ENCODE assay signal across 9 mouse cellular contexts in genomic region chr17:83957661-83958540, GRCm38 (mm10).
DNase-seq lines count a peak whose midpoint lies in the region; ATAC-seq and TF ChIP-seq lines count a peak whose summit lies in the region.
"Had no signal": no experiment of that assay in that cellular context is flagged by ENCODE, and none has a peak within 500 bp of the region (broad histone marks: within the 10 kb centered on the region; RNA-seq: fewer than 3 reads in every experiment).

No protein-coding gene starts in this region.

- ATAC-seq in forebrain, embryonic 12.5 days (ENCODE audit: low FRiP score) = no peak
- no peak for ATAC-seq in forebrain, postnatal 0 days
- no peak for ATAC-seq in lung, embryonic 15.5 days (ENCODE audit: borderline replicate concordance, extremely low read depth, low FRiP score, low TSS enrichment)
- no peak for ATAC-seq in intestine, embryonic 16.5 days
- no peak for ATAC-seq in liver, embryonic 16.5 days (ENCODE audit: low read depth)

- no peak for DNase-seq in forebrain, postnatal 0 days
- no peak for DNase-seq in lung, postnatal 14 days
- no peak for DNase-seq in right cerebral cortex, adult 2 months (ENCODE audit: low spot score in 2 of 2)
- no peak for DNase-seq in thymus, adult 2 months
- DNase-seq: lung, postnatal 36 days had no signal

- no peaks in the 10 kb centered on the region for H3K36me3 ChIP-seq in forebrain, embryonic 12.5 days (replicated peaks)
- no peaks in the 10 kb centered on the region for H3K36me3 ChIP-seq in forebrain, postnatal 0 days (ENCODE audit: insufficient read depth)
- no peaks in the 10 kb centered on the region for H3K36me3 ChIP-seq in lung, embryonic 15.5 days
- H3K36me3 ChIP-seq in intestine, embryonic 16.5 days (ENCODE audit: control insufficient read depth, insufficient read depth, low read length) = no peaks in the 10 kb centered on the region
- no peaks in the 10 kb centered on the region for H3K36me3 ChIP-seq in liver, embryonic 16.5 days (ENCODE audit: control insufficient read depth, insufficient read depth)
- no peaks in the 10 kb centered on the region for H3K36me3 ChIP-seq in thymus, adult 2 months (ENCODE audit: control insufficient read depth, insufficient read depth, low read length)

- peaks cover 43% of the 10 kb centered on the region; the same call in 1 of the 2 replicates for H3K27me3 ChIP-seq in forebrain, embryonic 12.5 days
- H3K27me3 ChIP-seq in forebrain, postnatal 0 days (ENCODE audit: insufficient read depth, low read length) = no peaks in the 10 kb centered on the region
- H3K27me3 ChIP-seq in lung, embryonic 15.5 days = no peaks in the 10 kb centered on the region
- H3K27me3 ChIP-seq in intestine, embryonic 16.5 days (replicated peaks; ENCODE audit: control insufficient read depth, insufficient read depth, low read length) = no peaks in the 10 kb centered on the region
- H3K27me3 ChIP-seq in liver, embryonic 16.5 days (ENCODE audit: control insufficient read depth, insufficient read depth, low read depth, low read length) = no peaks in the 10 kb centered on the region
- no peaks in the 10 kb centered on the region for H3K27me3 ChIP-seq in thymus, adult 2 months (ENCODE audit: control insufficient read depth, insufficient read depth, low read length)

- 77% methylated on average over 10 of the region's 12 CpGs for WGBS in forebrain, embryonic 12.5 days
- 73% methylated on average over 10 of the region's 12 CpGs for WGBS in forebrain, postnatal 0 days
- WGBS in lung, embryonic 15.5 days = 54% methylated on average over 10 of the region's 12 CpGs
- WGBS in intestine, embryonic 16.5 days = 44% methylated on average over 12 of the region's 12 CpGs
- 34% methylated on average over 12 of the region's 12 CpGs for WGBS in liver, embryonic 16.5 days (ENCODE audit: insufficient replicate concordance)
- 90% methylated on average over 12 of the region's 12 CpGs for WGBS in thymus, adult 2 months

- peaks cover 65% of the 10 kb centered on the region for H3K4me1 ChIP-seq in forebrain, embryonic 12.5 days
- peaks cover 8% of the 10 kb centered on the region for H3K4me1 ChIP-seq in forebrain, postnatal 0 days (ENCODE audit: insufficient read depth)
- H3K4me1 ChIP-seq in lung, embryonic 15.5 days = peaks cover 91% of the 10 kb centered on the region
- peaks cover 94% of the 10 kb centered on the region for H3K4me1 ChIP-seq in intestine, embryonic 16.5 days (ENCODE audit: control insufficient read depth, insufficient read depth, low read length)
- peaks cover 70% of the 10 kb centered on the region for H3K4me1 ChIP-seq in liver, embryonic 16.5 days (ENCODE audit: control insufficient read depth, low read depth, low read length)
- H3K4me1 ChIP-seq in thymus, adult 2 months (replicated peaks; ENCODE audit: control insufficient read depth, insufficient read depth, low read length) = peaks cover 23% of the 10 kb centered on the region

- TF ChIP-seq CTCF in forebrain, postnatal 0 days (IDR thresholded peaks at IDR 0.05; ENCODE audit: low read depth) = no peak
- TF ChIP-seq CTCF in thymus, adult 2 months (IDR thresholded peaks at IDR 0.05; ENCODE audit: borderline replicate concordance, control insufficient read depth, extremely low read depth, insufficient read depth, low read length, poor library complexity) = no peak

- no peaks in the 10 kb centered on the region for H3K9me3 ChIP-seq in forebrain, embryonic 12.5 days
- no peaks in the 10 kb centered on the region for H3K9me3 ChIP-seq in forebrain, postnatal 0 days (ENCODE audit: low read length)
- no peaks in the 10 kb centered on the region for H3K9me3 ChIP-seq in lung, embryonic 15.5 days
- H3K9me3 ChIP-seq in intestine, embryonic 16.5 days (ENCODE audit: control insufficient read depth, low read length) = no peaks in the 10 kb centered on the region
- no peaks in the 10 kb centered on the region for H3K9me3 ChIP-seq in liver, embryonic 16.5 days (replicated peaks; ENCODE audit: control insufficient read depth, low read length)

- TF ChIP-seq POLR2A in thymus, adult 2 months (IDR thresholded peaks at IDR 0.05; ENCODE audit: control insufficient read depth, extremely low read depth, insufficient read depth, low read length, poor library complexity) = no peak

- H3K27ac ChIP-seq in forebrain, embryonic 12.5 days = 0 out of 2 replicates have a peak overlapping the region, but pooled peaks have one; percentile 31
- no peak overlapping the region for H3K27ac ChIP-seq in forebrain, postnatal 0 days (ENCODE audit: low read depth, low read length)
- peak overlapping the region; percentile 73 for H3K27ac ChIP-seq in lung, embryonic 15.5 days
- peak overlapping the region; percentile 79 for H3K27ac ChIP-seq in intestine, embryonic 16.5 days (ENCODE audit: low read length)
- peak overlapping the region; percentile 58 for H3K27ac ChIP-seq in liver, embryonic 16.5 days (ENCODE audit: low read length)
- no peak overlapping the region for H3K27ac ChIP-seq in thymus, adult 2 months (ENCODE audit: control insufficient read depth, insufficient read depth, low read length)

- H3K4me3 ChIP-seq in forebrain, embryonic 12.5 days (replicated peaks) = no peak overlapping the region
- H3K4me3 ChIP-seq in forebrain, postnatal 0 days (ENCODE audit: low read depth, low read length) = no peak overlapping the region
- H3K4me3 ChIP-seq in lung, embryonic 15.5 days = no peak overlapping the region
- no peak overlapping the region for H3K4me3 ChIP-seq in intestine, embryonic 16.5 days (ENCODE audit: low read length)
- H3K4me3 ChIP-seq in liver, embryonic 16.5 days (ENCODE audit: low read depth, low read length) = no peak overlapping the region
- no peak overlapping the region for H3K4me3 ChIP-seq in thymus, adult 2 months (ENCODE audit: control insufficient read depth, insufficient read depth, low read length)

- no peak overlapping the region for H3K9ac ChIP-seq in forebrain, embryonic 12.5 days
- no peak overlapping the region for H3K9ac ChIP-seq in forebrain, postnatal 0 days
- H3K9ac ChIP-seq in lung, embryonic 15.5 days = no peak overlapping the region; the same call in 1 of the 2 replicates
- 0 out of 2 replicates have a peak overlapping the region, but pooled peaks have one; percentile 20 for H3K9ac ChIP-seq in intestine, embryonic 16.5 days (ENCODE audit: low read depth, low read length)
- H3K9ac ChIP-seq in liver, embryonic 16.5 days (ENCODE audit: low read depth, low read length) = no peak overlapping the region

- H3K4me2 ChIP-seq in forebrain, embryonic 12.5 days = no peak overlapping the region
- no peak overlapping the region for H3K4me2 ChIP-seq in forebrain, postnatal 0 days (ENCODE audit: low read depth)
- no peak overlapping the region for H3K4me2 ChIP-seq in lung, embryonic 15.5 days
- 0 out of 2 replicates have a peak overlapping the region, but pooled peaks have one; percentile 7 for H3K4me2 ChIP-seq in intestine, embryonic 16.5 days (ENCODE audit: low read depth, low read length)
- H3K4me2 ChIP-seq in liver, embryonic 16.5 days (ENCODE audit: low read depth, low read length) = no peak overlapping the region; the same call in 1 of the 2 replicates

Comparison
In these comparisons a context has a peak if more than half of its experiments do, and no peak if none do; other contexts are left out.
1. H3K27ac ChIP-seq: peak in forebrain, embryonic 12.5 days (single experiment), lung, embryonic 15.5 days (single experiment), intestine, embryonic 16.5 days (single experiment) and liver, embryonic 16.5 days (single experiment); none in forebrain, postnatal 0 days (single experiment) and thymus, adult 2 months (single experiment).